Mouse (Mus musculus) cortical plate, adult 2 months (tissue): ENCODE measurements around the gene Fgd6.

Source experiments
- CTCF ChIP-seq: fragments of 200-500 bp; IDR thresholded peaks from 2 replicates; pipeline ENCODE4 v1.5.1; 2011; ENCODE audit warnings: mild to moderate bottlenecking, control low read depth, low read length; ENCODE audit not compliant: insufficient read depth; ENCODE audit errors: extremely low read depth
- POLR2A ChIP-seq: fragments of 200-500 bp; IDR thresholded peaks from 2 replicates; pipeline ENCODE4 v1.6.1; 2011; ENCODE audit warnings: mild to moderate bottlenecking, low read length, control low read depth; ENCODE audit not compliant: insufficient read depth; ENCODE audit errors: extremely low read depth

GRCm38 (mm10) chr10:94071641-94072040 lies 35.8 kb downstream of the Fgd6 start:
- TF ChIP-seq POLR2A (no peak), CTCF (no peak)
